Mouse (Mus musculus) embryo, embryonic 11.5 days (tissue): ENCODE measurements around the gene Lhx3.

Experiments
- DNase-seq: peaks from one replicate; pipeline ENCODE4 v3.0.0-alpha.2; 2012; ENCODE audit warnings: low read depth, low spot score

The Lhx3 gene

GRCm38 (mm10) chr2:26208126-26208789 lies at the start of gene Lhx3:
Lhx3 (minus strand) TSS chr2:26208289.
- peak; percentile 86 for DNase-seq

GRCm38 (mm10) chr2:26257315-26258096 lies 49.4 kb upstream of the Lhx3 start:
- DNase-seq = no peak

- DNase-seq = no peak
Measured at GRCm38 (mm10) chr2:26254816-26255215, 46.7 kb upstream of the Lhx3 start.

GRCm38 (mm10) chr2:26252514-26253206 lies 44.6 kb upstream of the Lhx3 start:
- no peak for DNase-seq

GRCm38 (mm10) chr2:26247531-26247930 lies 39.4 kb upstream of the Lhx3 start:
- DNase-seq = no peak

- DNase-seq = no peak
Measured at GRCm38 (mm10) chr2:26240841-26241240, 32.8 kb upstream of the Lhx3 start.

GRCm38 (mm10) chr2:26240330-26240729 lies 32.2 kb upstream of the Lhx3 start:
- no peak for DNase-seq

- DNase-seq = peak; percentile 91
Measured at GRCm38 (mm10) chr2:26237290-26237782, 29.2 kb upstream of the Lhx3 start, which contains the start of gene Qsox2. Qsox2 (minus strand) TSS chr2:26237525.

GRCm38 (mm10) chr2:26236681-26237289 lies 28.7 kb upstream of the Lhx3 start:
- peak; percentile 22 for DNase-seq

- no peak for DNase-seq
Measured at GRCm38 (mm10) chr2:26234771-26235170, 26.7 kb upstream of the Lhx3 start.

- no peak for DNase-seq
Measured at GRCm38 (mm10) chr2:26234253-26234652, 26.2 kb upstream of the Lhx3 start.

GRCm38 (mm10) chr2:26231366-26231765 lies 23.3 kb upstream of the Lhx3 start:
- no peak for DNase-seq

GRCm38 (mm10) chr2:26230253-26230652 lies 22.2 kb upstream of the Lhx3 start:
- DNase-seq = no peak

GRCm38 (mm10) chr2:26227788-26228187 lies 19.7 kb upstream of the Lhx3 start:
- DNase-seq = peak; percentile 62

GRCm38 (mm10) chr2:26225242-26225641 lies 17.2 kb upstream of the Lhx3 start:
- DNase-seq = no peak

GRCm38 (mm10) chr2:26223961-26224360 lies 15.9 kb upstream of the Lhx3 start:
- DNase-seq = no peak

GRCm38 (mm10) chr2:26214526-26214925 lies 6.4 kb upstream of the Lhx3 start:
- no peak for DNase-seq

GRCm38 (mm10) chr2:26209566-26209965 lies 1.5 kb upstream of the Lhx3 start:
- DNase-seq = no peak

GRCm38 (mm10) chr2:26207559-26207958 lies 530 bp downstream of the Lhx3 start:
- DNase-seq = no peak

- no peak for DNase-seq
Measured at GRCm38 (mm10) chr2:26205761-26206160, 2.3 kb downstream of the Lhx3 start.

GRCm38 (mm10) chr2:26205126-26205525 lies 3.0 kb downstream of the Lhx3 start:
- peak; percentile 38 for DNase-seq
